Mouse (Mus musculus) spleen, adult 2 months (tissue): ENCODE results near the gene Imp4. TPM values are rescaled to one million over a fixed set of nuclear protein-coding genes. Genes with fewer than 3 reads are reported as not detected.
"Not testable (repeated sequence)": the region's sequence is repeated elsewhere in the genome, so short reads cannot be mapped to it uniquely, and the experiment has no call there.

Experiments
- DNase-seq, 2 experiments: peaks; one replicate each; pipeline versions ENCODE4 v3.0.0 to v3.0.0-alpha.2; 2012 to 2021; ENCODE audit warnings: low spot score in 2 of 2, low read depth in 1 of 2
- H3K27ac ChIP-seq: fragments of 200-500 bp; 2 replicates; pipeline ENCODE4 v1.5.1; 2012; ENCODE audit warnings: low read length, inconsistent platforms; ENCODE audit not compliant: insufficient read depth
- H3K27me3 ChIP-seq: fragments of 200-500 bp; 2 replicates; pipeline ENCODE4 v1.6.1; 2012; ENCODE audit warnings: mild to moderate bottlenecking, moderate library complexity, low read length, inconsistent platforms; ENCODE audit not compliant: control insufficient read depth, insufficient read depth
- H3K36me3 ChIP-seq: fragments of 200-500 bp; 2 replicates; pipeline ENCODE4 v1.6.1; 2012; ENCODE audit warnings: mild to moderate bottlenecking, low read length, inconsistent platforms; ENCODE audit not compliant: control insufficient read depth, insufficient read depth
- H3K4me1 ChIP-seq: fragments of 200-500 bp; 2 replicates; pipeline ENCODE4 v1.6.1; 2011; ENCODE audit warnings: inconsistent platforms; ENCODE audit not compliant: control insufficient read depth, insufficient read depth, insufficient read length
- H3K4me3 ChIP-seq: fragments of 200-500 bp; 2 replicates; pipeline ENCODE4 v1.5.1; 2011; ENCODE audit warnings: mild to moderate bottlenecking, inconsistent platforms; ENCODE audit not compliant: insufficient read depth, insufficient read length; ENCODE audit errors: extremely low read depth
- CTCF ChIP-seq: fragments of 200-500 bp; IDR thresholded peaks from 2 replicates; pipeline ENCODE4 v1.5.1; 2011; ENCODE audit warnings: mild to moderate bottlenecking, inconsistent platforms; ENCODE audit not compliant: insufficient read depth, insufficient read length, insufficient replicate concordance; ENCODE audit errors: extremely low read depth
- POLR2A ChIP-seq: fragments of 200-500 bp; IDR thresholded peaks from 2 replicates; pipeline ENCODE4 v1.6.1; 2011; ENCODE audit warnings: low read depth, low read length, inconsistent platforms
- WGBS: fragments of 180-500 bp; shearing (Covaris S2); methylation state at CpG from one replicate; pipeline ENCODE4 v1.1.7; 2018; 5-methylcytosine and 5-hydroxymethylcytosine counted together
- polyA plus RNA-seq: library from polyadenylated mRNA; depleted of rRNA; stranded (reverse); fragments of >200 nt; gene quantifications from 2 replicates; pipeline ENCODE4 v1.2.3, GENCODE M21; 2012

Imp4 gene
- polyA plus RNA-seq, 1 experiment, result 40.7 TPM

DNA sequence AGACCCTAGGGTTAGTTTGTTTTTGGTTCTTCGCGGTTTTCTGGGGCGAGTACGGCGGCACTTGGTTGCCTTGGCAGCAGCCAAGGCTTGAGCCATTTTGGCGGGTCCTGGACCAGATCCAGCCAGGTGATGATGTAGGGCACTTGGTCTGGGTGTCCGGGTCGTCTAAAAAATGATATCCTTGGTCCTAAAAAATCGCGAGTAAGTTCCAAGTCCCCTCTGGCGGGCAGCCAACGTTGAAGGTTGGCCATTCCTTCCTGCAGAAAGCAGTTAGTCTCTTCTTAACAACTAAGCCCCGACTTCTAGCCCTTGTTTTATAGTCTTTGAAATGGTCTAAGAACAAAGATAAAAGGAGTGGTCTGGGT is 7.3 kb upstream of the Imp4 start:
- Histone ChIP-seq H3K4me1 (peaks cover 3% of the 10 kb centered on the region; the same call in 1 of the 2 replicates), H3K27me3 (no peaks in the 10 kb centered on the region), H3K4me3 (no peak overlapping the region), H3K27ac (no peak overlapping the region), H3K36me3 (no peaks in the 10 kb centered on the region)
- 76% methylated on average over 13 of the region's 13 CpGs for WGBS
- TF ChIP-seq POLR2A, result no peak
- no peak for TF ChIP-seq CTCF
- DNase-seq, result no peak

DNA sequence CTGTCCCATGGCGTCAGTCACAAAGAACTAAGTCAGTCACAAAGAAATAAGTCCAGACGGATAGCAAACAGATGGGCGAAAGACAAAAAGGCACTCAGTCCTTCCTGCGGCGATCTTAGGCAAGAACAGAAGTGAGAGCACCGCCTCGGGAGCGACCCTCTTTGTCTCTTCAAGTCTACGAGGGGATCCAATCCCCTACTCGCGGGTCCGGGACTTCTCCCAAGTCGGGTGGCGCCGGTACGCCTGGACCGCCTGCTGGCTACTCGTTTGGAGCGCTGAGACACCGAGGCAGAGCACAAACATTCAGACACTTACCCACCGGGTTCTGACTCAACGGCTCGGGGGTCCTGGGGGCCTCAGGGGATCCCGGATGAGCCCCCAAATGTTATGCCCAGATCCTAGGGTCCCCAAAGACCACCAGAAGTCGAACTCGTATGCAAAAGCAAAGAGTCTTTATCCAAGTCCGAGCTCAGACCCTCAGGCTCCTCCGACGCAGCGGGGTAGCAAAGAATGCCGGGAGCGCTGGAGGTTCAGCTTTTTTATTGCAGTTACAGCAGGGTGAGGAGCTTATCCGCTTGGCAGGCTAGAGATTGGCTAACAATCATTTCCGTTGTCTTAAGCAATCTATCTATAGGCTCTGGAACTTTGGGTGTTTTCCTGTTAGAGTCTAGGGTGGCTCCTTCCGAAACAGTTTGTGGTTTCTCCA is 6.7 kb upstream of the Imp4 start:
- Histone ChIP-seq H3K4me3 (peak overlapping the region; percentile 57), H3K36me3 (no peaks in the 10 kb centered on the region), H3K4me1 (peaks cover 3% of the 10 kb centered on the region; the same call in 1 of the 2 replicates), H3K27ac (peak overlapping the region; percentile 65), H3K27me3 (no peaks in the 10 kb centered on the region)
- WGBS, result 36% methylated on average over 35 of the region's 35 CpGs
- TF ChIP-seq CTCF (no peak), POLR2A (peak; percentile 26; the same call in 1 of the 2 replicates)
- DNase-seq, result peak in 1 of 2 experiments; percentile 17

DNA sequence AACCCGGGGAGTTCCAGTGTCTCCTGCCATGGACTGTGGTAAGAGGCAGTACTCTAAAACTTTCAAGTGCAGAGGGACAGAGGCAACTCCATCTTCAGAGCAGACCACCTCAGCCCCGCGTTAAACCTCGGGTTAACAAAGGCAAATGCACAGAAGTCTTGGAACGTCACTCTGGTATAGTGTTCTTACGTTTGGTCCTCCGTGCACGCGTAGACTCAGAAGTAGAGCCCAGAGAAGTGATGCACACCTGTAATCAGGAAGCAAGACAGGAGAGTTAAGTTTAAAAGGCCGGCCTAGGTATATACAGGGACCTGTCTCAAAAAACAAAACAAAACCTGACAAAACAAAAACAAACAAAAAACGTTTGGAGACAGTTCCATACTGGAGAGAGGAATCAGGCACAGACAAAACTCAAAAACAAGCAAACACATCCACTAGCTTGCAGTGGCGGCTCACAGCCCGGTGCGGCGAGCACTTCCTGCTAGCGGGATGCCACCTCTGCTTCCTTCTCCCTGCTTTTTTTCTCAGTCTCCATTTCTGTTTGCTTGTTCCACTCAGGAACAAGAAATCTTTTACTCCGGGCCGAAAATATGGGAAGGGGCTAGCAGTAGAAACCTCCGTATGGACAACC is 5.6 kb upstream of the Imp4 start:
- H3K27ac ChIP-seq, result peak overlapping the region; percentile 92
- no peaks in the 10 kb centered on the region for H3K36me3 ChIP-seq
- H3K27me3 ChIP-seq, result no peaks in the 10 kb centered on the region
- TF ChIP-seq POLR2A, result no peak
- TF ChIP-seq CTCF, result no peak
- peak overlapping the region; percentile 69 for H3K4me3 ChIP-seq
- 6% methylated on average over 19 of the region's 19 CpGs for whole genome bisulfite sequencing
- H3K4me1 ChIP-seq, result peaks cover 5% of the 10 kb centered on the region; the same call in 1 of the 2 replicates
- peak in 1 of 2 experiments; percentile 28 for DNase-seq

DNA sequence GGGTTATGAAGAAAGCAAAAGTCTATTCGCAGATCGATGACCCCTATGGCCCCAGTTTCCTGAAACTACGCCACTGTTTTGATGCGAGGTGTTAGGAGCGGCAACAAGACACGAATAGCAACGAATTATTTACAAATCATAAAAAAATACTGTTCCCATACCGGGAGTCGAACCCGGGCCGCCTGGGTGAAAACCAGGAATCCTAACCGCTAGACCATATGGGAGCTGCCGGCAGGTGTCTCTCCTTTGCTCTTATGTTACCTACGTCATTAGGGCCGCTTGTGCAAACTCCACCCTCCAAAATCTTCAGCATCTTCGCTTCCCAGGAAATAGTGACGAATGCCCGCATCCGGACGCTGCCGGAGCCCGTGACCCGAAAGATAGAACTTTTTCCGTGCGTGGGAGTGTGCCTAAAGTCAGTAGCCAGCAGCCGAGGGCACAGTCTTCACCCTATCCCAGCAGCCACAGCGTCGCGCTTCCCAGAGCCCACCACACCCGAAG is 4.9 kb upstream of the Imp4 start:
- H3K4me3 ChIP-seq, result peak overlapping the region; percentile 74
- DNase-seq, result peak; percentile 78 to 84
- no peaks in the 10 kb centered on the region for H3K36me3 ChIP-seq
- TF ChIP-seq CTCF (no peak), POLR2A (no peak; the same call in 1 of the 2 replicates)
- peaks cover 5% of the 10 kb centered on the region; the same call in 1 of the 2 replicates for H3K4me1 ChIP-seq
- no peaks in the 10 kb centered on the region for H3K27me3 ChIP-seq
- peak overlapping the region; percentile 66 for H3K27ac ChIP-seq
- 1% methylated on average over 30 of the region's 30 CpGs for WGBS

DNA sequence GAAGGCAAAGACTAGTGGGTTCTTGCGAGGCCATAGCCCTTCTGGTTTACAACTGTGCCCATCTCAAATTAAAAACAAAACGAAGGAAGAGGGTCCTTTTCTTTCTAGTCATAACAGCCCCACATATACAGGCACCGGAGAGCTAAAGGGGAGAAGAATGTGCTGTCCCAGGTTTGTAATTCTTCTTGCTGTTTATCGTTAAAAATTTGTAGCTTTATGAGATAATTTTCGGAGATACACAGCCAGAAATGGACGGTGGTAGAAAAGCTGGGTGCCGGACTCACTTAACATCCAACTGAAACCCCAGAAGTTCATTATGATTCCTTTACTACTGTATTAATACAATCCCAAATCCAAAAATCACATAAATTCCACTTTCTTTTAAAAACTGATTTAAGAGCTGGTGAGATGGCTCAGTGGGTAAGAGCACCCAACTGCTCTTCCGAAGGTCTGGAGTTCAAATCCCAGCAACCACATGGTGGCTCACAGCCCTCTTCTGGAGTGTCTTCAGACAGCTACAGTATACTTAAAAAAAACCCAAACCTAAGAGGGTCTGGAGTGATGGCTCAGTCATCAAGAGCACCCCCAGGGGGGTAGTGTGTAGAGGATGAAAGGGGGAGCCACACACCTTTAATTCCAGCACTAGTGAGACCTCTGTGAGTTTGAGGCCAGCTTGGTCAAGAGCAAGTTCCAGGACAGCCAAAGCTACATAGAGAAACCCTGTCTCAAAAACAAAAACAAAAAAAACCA is 4.1 kb upstream of the Imp4 start:
- no peak for DNase-seq
- Histone ChIP-seq H3K36me3 (no peaks in the 10 kb centered on the region), H3K4me3 (peak overlapping the region; percentile 74; the same call in 1 of the 2 replicates), H3K27ac (peak overlapping the region; percentile 66; the same call in 1 of the 2 replicates), H3K27me3 (no peaks in the 10 kb centered on the region), H3K4me1 (peaks cover 5% of the 10 kb centered on the region; the same call in 1 of the 2 replicates)
- WGBS, result 55% methylated on average over 8 of the region's 8 CpGs
- TF ChIP-seq CTCF (no peak), POLR2A (no peak)

DNA sequence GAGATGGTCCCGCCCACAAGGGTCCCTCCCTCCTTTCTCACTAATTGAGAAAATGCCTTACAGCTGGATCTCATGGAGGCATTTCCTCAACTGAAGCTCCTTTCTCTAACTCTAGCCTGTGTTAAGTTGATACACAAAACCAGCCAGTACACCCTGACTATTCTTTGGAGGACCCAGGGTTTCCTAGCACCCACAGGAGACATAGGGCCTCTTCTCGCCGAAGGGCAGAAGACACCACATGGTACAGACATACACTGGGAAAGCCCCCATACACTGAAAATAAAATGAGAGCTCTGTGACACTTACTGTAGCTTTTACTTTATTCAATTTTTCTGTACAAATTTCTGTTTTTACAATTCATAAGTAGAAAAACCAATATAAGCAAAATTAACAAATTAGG is 3.3 kb upstream of the Imp4 start:
- TF ChIP-seq CTCF, result no peak
- TF ChIP-seq POLR2A, result no peak
- DNase-seq, result no peak
- Histone ChIP-seq H3K4me1 (peaks cover 5% of the 10 kb centered on the region; the same call in 1 of the 2 replicates), H3K4me3 (no peak overlapping the region), H3K27me3 (no peaks in the 10 kb centered on the region), H3K27ac (no peak overlapping the region), H3K36me3 (no peaks in the 10 kb centered on the region)
- 89% methylated on average over 3 of the region's 3 CpGs for WGBS

DNA sequence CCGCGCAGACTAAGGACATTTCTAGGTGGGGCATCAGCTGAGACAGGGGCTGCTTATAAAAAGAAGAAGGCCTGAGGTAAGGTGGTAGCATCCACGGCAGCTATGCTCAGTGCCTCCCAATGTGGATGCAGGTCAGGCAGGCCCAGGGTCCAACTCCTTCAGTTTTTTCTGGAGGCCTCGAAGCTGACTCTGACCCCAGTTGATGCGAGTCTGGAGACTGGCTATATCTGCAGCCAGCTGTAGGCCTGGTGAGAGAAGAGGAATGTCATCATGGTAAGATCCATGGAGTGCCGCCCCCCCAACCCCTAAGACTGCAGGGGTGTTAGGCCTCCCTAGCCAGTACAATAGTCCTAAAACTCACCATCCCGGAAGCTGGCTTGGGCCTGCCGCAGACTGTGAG is 2.3 kb upstream of the Imp4 start:
- DNase-seq, H3K4me3 ChIP-seq, H3K4me1 ChIP-seq, H3K27ac ChIP-seq, H3K36me3 ChIP-seq, H3K27me3 ChIP-seq: not testable (repeated sequence)
- WGBS, result 93% methylated on average over 8 of the region's 8 CpGs
